Mouse (Mus musculus) left cerebral cortex, adult 8-10 months (tissue): ENCODE measurements at regions not wholly inside any gene's neighbourhood (a gene's known extent, or its start where the extent isn't known, plus 50 kb on each side); places are given as distances from the start of the nearest gene placed in this dataset.

Experiments
- DNase-seq, 2 experiments: peaks; one replicate each; pipeline ENCODE4 v3.0.0; 2022; ENCODE audit warnings: low spot score in 2 of 2

GRCm38 (mm10) chr15:63724543-63725186, 120.3 kb downstream of the Gsdmc2 start:
- DNase-seq: no peak

DNA sequence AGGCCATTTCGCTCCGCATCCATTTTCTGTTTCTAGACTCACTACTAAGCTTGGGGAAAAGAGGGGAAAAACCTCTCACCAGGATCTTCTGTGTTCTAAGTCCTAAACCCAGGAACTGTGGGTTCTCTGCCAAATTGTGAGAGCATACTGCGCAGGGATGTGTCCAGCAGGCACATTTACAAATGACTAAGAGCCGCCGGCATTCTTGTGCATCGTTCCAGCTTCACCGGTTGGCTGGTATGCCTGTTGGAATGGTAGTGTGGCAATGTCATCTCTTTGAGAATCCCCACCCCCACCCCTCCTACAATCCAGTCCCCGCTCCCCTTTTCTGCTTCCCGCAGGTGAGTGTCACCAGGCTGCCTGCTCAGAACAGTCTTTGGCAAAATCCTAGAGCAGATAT, 122.0 kb downstream of the Gsdmc2 start:
- DNase-seq: no peak

GRCm38 (mm10) chr15:63721669-63722357, 123.2 kb downstream of the Gsdmc2 start:
- DNase-seq: peak in 1 of 2 experiments; percentile 45

DNA sequence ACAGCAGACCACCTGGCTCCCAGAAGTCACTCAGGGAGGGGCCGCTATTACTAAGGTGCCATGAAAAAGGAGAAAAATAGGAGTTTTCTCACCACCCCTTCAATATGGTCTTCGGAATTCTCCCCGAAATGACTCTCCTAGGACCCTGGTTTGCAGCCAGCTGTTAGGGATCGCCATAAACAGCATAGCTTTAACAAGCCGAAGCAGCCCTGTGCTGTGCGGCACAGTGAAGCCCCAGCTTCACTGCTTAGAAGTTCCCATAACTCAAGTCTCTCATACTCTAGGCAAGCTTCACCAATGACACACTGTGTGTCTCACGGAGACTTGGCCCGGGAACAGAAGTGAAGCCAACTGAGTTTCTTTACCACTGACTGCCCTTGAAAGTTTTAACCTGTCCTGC, 127.2 kb downstream of the Gsdmc2 start:
- DNase-seq: no peak

DNA sequence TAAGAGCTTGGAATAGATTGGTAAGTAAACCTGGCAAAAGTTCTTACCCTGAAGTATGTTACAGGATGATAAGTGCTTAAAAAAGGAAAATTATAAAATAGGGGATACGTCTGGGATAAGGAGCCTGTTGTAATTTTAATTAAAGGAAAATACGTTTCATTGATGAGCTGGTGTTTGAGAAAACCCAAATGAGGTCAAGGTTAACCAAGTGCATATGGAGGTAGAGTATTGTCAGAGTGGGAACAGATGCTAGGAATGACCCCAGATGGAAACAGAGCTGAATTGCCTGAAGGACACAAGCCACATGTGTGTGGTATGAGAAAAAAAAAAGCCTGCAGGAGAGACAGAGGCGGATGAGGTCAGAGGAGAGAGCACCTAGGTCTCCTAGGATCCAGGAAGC, 131.3 kb downstream of the Gsdmc2 start:
- DNase-seq: no peak

- DNase-seq: no peak
These were observed 134.6 kb downstream of the Gsdmc2 start for GRCm38 (mm10) chr15:63710381-63710780.

DNA sequence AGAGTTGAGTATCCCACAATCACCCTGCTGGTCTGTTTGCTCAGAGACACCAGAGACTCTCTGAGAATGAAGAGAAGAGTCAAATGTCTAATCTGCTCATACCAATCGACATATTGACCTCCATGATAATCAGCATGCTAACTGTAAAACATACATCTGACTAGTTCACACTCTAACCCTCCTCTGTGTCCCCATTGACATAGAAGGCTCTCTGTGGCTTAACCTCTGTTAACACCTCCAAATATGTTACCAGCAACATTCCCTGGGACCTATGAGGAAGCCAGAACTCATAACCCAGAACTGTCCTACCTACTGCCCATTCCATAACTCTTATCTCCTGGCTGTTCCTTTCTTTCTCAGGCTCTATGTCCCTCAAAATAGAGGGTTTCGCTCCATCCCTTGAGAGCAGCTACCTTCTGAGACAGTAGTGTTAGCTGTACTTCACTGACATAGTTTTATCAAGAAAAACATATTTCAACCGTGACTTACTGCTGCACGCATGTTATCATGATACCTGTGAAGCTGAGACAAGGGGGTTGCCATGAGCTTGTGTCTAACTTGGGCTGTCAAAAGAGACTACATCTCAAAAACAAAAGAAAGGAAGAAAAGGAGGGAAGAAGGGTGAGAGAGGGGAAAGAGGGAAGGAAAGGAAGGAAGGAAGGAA, 135.6 kb downstream of the Gsdmc2 start:
- no peak for DNase-seq

DNA sequence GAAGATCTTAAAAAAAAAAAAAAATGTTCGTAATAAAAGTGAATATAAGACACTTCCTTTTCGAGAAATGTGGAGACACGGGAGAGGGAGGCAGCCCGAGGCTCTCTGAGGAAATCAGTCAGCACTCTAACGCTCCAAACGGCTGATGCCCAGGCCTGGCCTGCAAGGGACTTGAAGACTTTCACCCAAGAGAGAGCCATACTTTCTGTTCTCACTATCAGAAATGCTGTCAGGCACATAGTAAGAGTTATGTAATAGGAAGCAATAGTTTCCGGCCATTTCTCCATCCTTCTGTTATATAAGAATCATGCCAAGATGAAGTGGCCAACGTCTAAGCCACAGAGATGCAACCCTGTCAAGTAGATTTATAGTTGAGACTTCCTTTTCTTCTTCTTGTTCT, 140.3 kb downstream of the Gsdmc2 start:
- DNase-seq: no peak

GRCm38 (mm10) chr15:63697831-63698230, 147.1 kb downstream of the Gsdmc2 start:
- DNase-seq: no peak

DNA sequence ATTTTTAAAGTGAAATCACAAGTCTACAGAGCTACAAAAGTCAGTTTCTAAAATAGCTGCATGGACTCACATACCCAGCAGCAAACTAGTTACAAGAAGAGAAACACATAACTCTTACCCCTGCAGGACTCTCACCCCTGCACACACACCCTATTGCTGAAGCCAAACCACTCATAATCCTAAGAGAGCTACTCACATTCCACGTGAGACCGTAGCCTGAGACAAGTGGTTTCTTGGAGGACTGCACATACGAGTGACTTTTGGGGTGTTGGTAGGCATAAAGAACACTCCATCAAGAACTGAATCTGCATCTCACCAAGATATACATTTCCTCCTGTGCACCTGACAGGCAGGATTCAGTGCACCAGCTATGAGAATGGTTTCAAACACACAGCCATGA, 150.8 kb downstream of the Gsdmc2 start:
- no peak for DNase-seq

DNA sequence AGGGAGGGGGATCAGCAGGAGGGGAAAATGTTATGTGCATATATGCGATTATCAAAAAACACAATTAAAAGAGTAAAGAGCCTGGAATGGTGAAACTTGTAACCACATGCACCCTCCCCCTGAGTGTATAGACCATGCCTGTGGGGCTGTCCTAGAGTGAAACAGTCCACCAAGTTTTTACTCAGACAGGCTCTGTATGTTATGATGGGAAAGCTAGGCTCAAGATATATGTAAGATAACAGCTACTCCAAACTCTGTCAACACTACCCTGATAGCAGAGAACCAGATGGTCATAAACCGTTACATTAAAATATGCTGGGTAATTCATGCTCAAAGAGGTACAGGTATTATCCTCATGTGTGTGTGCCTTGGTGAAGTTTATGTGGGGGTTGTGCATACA, 151.4 kb downstream of the Gsdmc2 start:
- DNase-seq: no peak

- no peak for DNase-seq
These were observed 152.3 kb downstream of the Gsdmc2 start for GRCm38 (mm10) chr15:63692491-63693295.

GRCm38 (mm10) chr15:63689788-63690575, 155.0 kb downstream of the Gsdmc2 start:
- no peak for DNase-seq

DNA sequence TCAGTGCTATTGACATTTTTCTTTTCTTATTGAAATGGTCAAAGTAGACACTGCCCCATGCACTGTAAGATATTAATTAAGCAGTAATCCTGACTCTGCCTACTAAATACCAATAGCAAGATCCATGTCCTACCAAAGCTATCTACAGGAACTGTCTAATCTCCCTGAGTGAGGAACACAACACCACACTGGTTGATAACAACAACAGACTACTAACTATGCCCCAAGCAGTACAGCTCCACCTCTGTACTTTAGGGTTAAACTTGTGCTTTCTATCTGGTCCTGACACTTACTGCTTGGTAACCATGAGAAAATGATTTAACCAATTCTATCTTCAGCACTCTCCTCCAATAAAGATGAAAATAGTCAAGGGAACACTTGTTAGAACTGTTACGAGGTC, 157.1 kb downstream of the Gsdmc2 start:
- DNase-seq: no peak

GRCm38 (mm10) chr15:63686954-63687562, 157.9 kb downstream of the Gsdmc2 start:
- no peak for DNase-seq

GRCm38 (mm10) chr15:63679984-63680925, 164.7 kb downstream of the Gsdmc2 start:
- DNase-seq: peak; percentile 1 to 13

GRCm38 (mm10) chr15:63678921-63679320, 166.1 kb downstream of the Gsdmc2 start:
- DNase-seq: no peak

DNA sequence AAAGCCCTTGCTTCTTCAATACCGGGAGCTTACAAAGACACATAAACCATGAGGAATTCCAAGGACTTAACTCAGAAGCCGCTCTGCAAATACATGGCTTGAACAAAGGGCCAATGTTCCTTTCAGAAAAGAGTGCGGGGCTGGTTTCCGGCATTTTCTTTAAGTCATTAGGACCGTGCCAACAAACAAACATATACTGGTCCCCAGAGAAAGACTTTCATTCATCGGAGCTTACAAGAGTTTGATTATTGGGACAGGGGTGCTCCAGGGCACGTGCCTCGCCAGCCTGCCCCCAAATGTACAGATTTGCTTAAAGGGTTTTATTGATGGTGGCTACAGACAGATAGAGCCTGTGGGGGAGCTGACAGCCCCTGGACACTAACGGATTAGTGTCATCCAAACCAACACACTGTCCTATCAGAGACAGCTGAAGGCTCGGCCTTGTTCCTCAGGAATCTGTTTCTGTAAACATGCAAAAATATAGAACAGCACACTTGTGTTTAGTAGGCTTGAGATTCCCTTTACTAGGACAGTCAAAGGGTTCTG, 169.4 kb downstream of the Gsdmc2 start:
- DNase-seq: no peak

DNA sequence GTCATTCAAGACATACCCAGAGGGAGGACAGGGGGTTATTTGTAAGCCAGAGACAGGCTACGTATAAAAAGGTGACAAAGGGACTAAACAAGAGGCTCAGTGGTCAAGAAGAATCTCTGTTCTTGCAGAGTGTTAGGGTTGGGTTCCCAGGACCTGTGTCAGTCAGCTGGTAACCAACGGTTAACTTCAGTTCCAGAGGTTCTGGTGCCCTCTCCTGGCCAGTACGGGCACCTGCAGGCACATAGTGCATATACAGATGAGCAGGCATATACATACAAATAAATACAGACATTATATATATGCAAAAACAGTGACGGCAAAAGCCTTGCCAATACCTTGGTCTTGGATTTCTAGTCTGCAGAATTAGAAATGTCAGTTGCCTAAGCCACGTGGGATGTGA, 170.6 kb downstream of the Gsdmc2 start:
- DNase-seq: no peak
